Mouse (Mus musculus) kidney, embryonic 14.5 days (tissue): ENCODE results near the gene Zfp12. TPM values are rescaled to one million over a fixed set of nuclear protein-coding genes. Genes with fewer than 3 reads are reported as not detected.

Source experiments
- ATAC-seq: fragments of 200-750 bp; cut with Nextera tagmentation; 2 replicates; pipeline ENCODE4 v1.8.0; 2017; ENCODE audit warnings: moderate number of reproducible peaks, mild to moderate bottlenecking, moderate TSS enrichment, moderate library complexity; ENCODE audit not compliant: low FRiP score, low TSS enrichment
- H3K27ac ChIP-seq: fragments of 300-500 bp; sonication (generic); 2 replicates; pipeline ENCODE4 v1.5.1; 2014; ENCODE audit warnings: low read depth, mild to moderate bottlenecking, low read length, moderate library complexity, mixed read lengths
- H3K27me3 ChIP-seq: fragments of 300-500 bp; sonication (generic); 2 replicates; pipeline ENCODE4 v1.6.1; 2014; ENCODE audit warnings: mild to moderate bottlenecking, low read length; ENCODE audit not compliant: control insufficient read depth, insufficient read depth
- H3K36me3 ChIP-seq: fragments of 300-500 bp; sonication (generic); 2 replicates; pipeline ENCODE4 v1.6.1; 2014; ENCODE audit warnings: low read length, mixed read lengths; ENCODE audit not compliant: control insufficient read depth, insufficient read depth
- H3K4me1 ChIP-seq: fragments of 300-500 bp; sonication (generic); 2 replicates; pipeline ENCODE4 v1.6.1; 2014; ENCODE audit warnings: low read length, mixed read lengths; ENCODE audit not compliant: control insufficient read depth, insufficient read depth
- H3K4me2 ChIP-seq: fragments of 300-500 bp; sonication (generic); replicated peaks from 2 replicates; pipeline ENCODE4 v1.6.1; 2014; ENCODE audit warnings: low read depth, mild to moderate bottlenecking, low read length
- H3K4me3 ChIP-seq: fragments of 300-500 bp; sonication (generic); 2 replicates; pipeline ENCODE4 v1.5.1; 2014; ENCODE audit warnings: mild to moderate bottlenecking, low read length
- H3K9ac ChIP-seq: fragments of 300-500 bp; sonication (generic); 2 replicates; pipeline ENCODE4 v1.6.1; 2014; ENCODE audit warnings: low read depth, mild to moderate bottlenecking, low read length, moderate library complexity
- H3K9me3 ChIP-seq: fragments of 300-500 bp; sonication (generic); 2 replicates; pipeline ENCODE4 v1.6.1; 2016; ENCODE audit warnings: low read length; ENCODE audit not compliant: control insufficient read depth
- WGBS: fragments of 180-500 bp; shearing (Covaris S2); extraction: QIAGEN DNeasy Blood & Tissue Kit; methylation state at CpG from one replicate; pipeline ENCODE4 v1.1.7; 2014; 5-methylcytosine and 5-hydroxymethylcytosine counted together
- polyA plus RNA-seq: library from polyadenylated mRNA; unstranded; fragments of >200 nt; fragmentation: Nextera tagmentation; extraction: Ambion mirVana; gene quantifications from 2 replicates; pipeline ENCODE4 v1.2.1, GENCODE M21; 2014

The Zfp12 gene
- polyA plus RNA-seq, 1 experiment from 2014 or later, result 19.6 TPM

- Histone ChIP-seq H3K4me1 (peaks cover 6% of the 10 kb centered on the region), H3K27ac (no peak overlapping the region), H3K9ac (peak overlapping the region; percentile 93), H3K4me3 (peak overlapping the region; percentile 89), H3K9me3 (no peaks in the 10 kb centered on the region), H3K36me3 (no peaks in the 10 kb centered on the region), H3K4me2 (peak overlapping the region; percentile 89), H3K27me3 (no peaks in the 10 kb centered on the region)
- WGBS, result 3% methylated on average over 12 of the region's 12 CpGs
- no peak for ATAC-seq
Measured at GRCm38 (mm10) chr5:143270151-143270519, 35.2 kb downstream of the Zfp12 start.

GRCm38 (mm10) chr5:143271642-143272041, 36.7 kb downstream of the Zfp12 start:
- Histone ChIP-seq H3K36me3 (no peaks in the 10 kb centered on the region), H3K9ac (no peak overlapping the region), H3K9me3 (no peaks in the 10 kb centered on the region), H3K27ac (no peak overlapping the region), H3K27me3 (no peaks in the 10 kb centered on the region), H3K4me2 (no peak overlapping the region), H3K4me1 (peaks cover 6% of the 10 kb centered on the region), H3K4me3 (no peak overlapping the region)
- no peak for ATAC-seq
- 88% methylated on average over 6 of the region's 6 CpGs for WGBS

DNA sequence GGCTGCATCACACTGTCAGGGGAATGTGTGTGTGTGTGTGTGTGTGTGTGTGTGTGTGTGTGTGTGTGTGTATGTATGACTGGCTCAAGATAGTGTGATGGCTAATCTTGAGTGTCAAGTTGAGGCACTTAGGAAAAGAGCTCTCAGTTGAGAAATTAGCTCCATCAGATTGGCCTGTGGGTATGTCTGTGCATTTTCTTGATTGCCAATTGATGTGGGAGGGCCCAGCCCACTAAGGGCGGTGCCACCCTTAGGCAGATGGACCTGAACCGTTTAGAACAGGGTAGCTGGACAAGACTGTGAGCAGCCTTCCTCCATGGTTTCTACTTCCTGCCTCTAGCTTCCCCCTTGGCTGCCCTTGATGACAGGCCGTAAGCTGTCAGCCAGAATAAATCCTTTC, 37.1 kb downstream of the Zfp12 start:
- no peak for ATAC-seq
- no peak overlapping the region for H3K4me2 ChIP-seq
- 64% methylated on average over 3 of the region's 3 CpGs for WGBS
- H3K9me3 ChIP-seq, result no peaks in the 10 kb centered on the region
- H3K27me3 ChIP-seq, result no peaks in the 10 kb centered on the region
- no peak overlapping the region for H3K9ac ChIP-seq
- peaks cover 6% of the 10 kb centered on the region for H3K4me1 ChIP-seq
- H3K27ac ChIP-seq, result no peak overlapping the region
- no peaks in the 10 kb centered on the region for H3K36me3 ChIP-seq
- no peak overlapping the region for H3K4me3 ChIP-seq

GRCm38 (mm10) chr5:143272540-143273330, 37.8 kb downstream of the Zfp12 start:
- Histone ChIP-seq H3K27ac (no peak overlapping the region), H3K36me3 (no peaks in the 10 kb centered on the region), H3K4me2 (no peak overlapping the region), H3K4me1 (peaks cover 6% of the 10 kb centered on the region), H3K9me3 (no peaks in the 10 kb centered on the region), H3K9ac (no peak overlapping the region), H3K4me3 (no peak overlapping the region), H3K27me3 (no peaks in the 10 kb centered on the region)
- 93% methylated on average over 16 of the region's 16 CpGs for WGBS
- no peak for ATAC-seq

GRCm38 (mm10) chr5:143275761-143276160, 40.8 kb downstream of the Zfp12 start:
- 48% methylated on average over 5 of the region's 5 CpGs for WGBS
- no peak for ATAC-seq

DNA sequence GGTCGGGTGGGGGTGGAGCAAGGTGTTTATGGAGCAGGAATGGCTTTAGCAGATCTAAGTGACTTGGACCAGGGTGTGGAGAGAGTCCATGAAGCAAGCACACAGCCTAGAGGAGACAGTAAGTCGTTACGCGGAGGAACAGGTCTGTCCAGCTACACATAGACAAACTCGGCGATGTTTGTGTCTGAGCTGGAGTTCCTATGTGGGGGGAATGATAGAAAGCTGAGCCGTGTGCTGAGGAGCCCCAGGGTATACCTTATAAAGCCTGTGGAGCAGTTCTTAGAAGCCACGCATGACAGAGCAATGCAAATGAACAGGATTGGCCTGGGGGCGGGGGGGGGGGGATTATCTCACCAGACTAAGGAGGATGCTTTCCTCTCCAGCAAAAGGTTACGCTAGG, 44.3 kb downstream of the Zfp12 start:
- Histone ChIP-seq H3K9ac (no peak overlapping the region), H3K9me3 (no peaks in the 10 kb centered on the region), H3K4me2 (no peak overlapping the region), H3K4me1 (no peaks in the 10 kb centered on the region), H3K27me3 (no peaks in the 10 kb centered on the region; the same call in 1 of the 2 replicates), H3K4me3 (no peak overlapping the region), H3K27ac (no peak overlapping the region), H3K36me3 (no peaks in the 10 kb centered on the region)
- WGBS, result 45% methylated on average over 8 of the region's 10 CpGs
- 0 out of 2 replicates have a peak, but pooled peaks have one; percentile 28 for ATAC-seq

More at GRCm38 (mm10) chr5:143275761-143276160, 40.8 kb downstream of the Zfp12 start:
- Histone ChIP-seq H3K27me3 (no peaks in the 10 kb centered on the region; the same call in 1 of the 2 replicates), H3K9me3 (no peaks in the 10 kb centered on the region), H3K4me1 (no peaks in the 10 kb centered on the region), H3K27ac (no peak overlapping the region), H3K4me3 (no peak overlapping the region), H3K9ac (no peak overlapping the region), H3K4me2 (no peak overlapping the region), H3K36me3 (no peaks in the 10 kb centered on the region)

GRCm38 (mm10) chr5:143284762-143285161, 49.8 kb downstream of the Zfp12 start:
- Histone ChIP-seq H3K36me3 (no peaks in the 10 kb centered on the region), H3K4me1 (no peaks in the 10 kb centered on the region), H3K27me3 (peaks cover 42% of the 10 kb centered on the region), H3K4me3 (no peak overlapping the region), H3K27ac (no peak overlapping the region), H3K9ac (no peak overlapping the region), H3K9me3 (no peaks in the 10 kb centered on the region), H3K4me2 (no peak overlapping the region)
- no peak for ATAC-seq
- 57% methylated on average over 6 of the region's 6 CpGs for whole genome bisulfite sequencing

DNA sequence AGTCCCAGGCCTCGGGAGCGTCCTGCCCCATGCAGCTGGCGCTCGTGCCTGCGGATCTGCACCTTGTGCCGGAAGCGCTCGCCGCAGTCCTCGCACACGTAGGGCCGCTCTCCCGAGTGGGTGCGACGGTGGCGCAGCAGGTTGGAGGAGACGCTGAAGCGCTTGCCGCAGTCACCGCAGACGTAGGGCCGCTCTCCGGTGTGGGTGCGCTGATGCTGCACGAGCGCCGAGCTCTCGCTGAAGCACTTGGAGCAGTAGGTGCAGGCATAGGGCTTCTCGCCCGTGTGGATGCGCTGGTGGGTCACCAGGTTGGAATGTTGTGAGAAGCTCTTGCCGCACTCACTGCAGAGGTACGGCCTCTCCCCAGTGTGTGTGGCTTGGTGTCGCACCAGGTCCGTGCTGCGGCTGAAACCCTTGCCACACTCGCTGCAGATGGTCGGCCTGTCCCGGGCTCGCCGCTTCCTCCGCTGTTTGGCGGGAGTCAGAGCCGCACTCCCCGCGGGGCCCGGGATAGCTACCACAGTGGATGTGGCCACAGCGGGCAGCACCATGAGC, 52.9 kb downstream of the Zfp12 start:
- peak overlapping the region; percentile 35; the same call in 1 of the 2 replicates for H3K9ac ChIP-seq
- no peaks in the 10 kb centered on the region for H3K36me3 ChIP-seq
- WGBS, result 1% methylated on average over 47 of the region's 48 CpGs
- no peaks in the 10 kb centered on the region for H3K9me3 ChIP-seq
- peaks cover 58% of the 10 kb centered on the region for H3K27me3 ChIP-seq
- no peak overlapping the region for H3K27ac ChIP-seq
- H3K4me2 ChIP-seq, result peak overlapping the region; percentile 49
- peaks cover 5% of the 10 kb centered on the region; the same call in 1 of the 2 replicates for H3K4me1 ChIP-seq
- ATAC-seq, result peak; percentile 30; the same call in 1 of the 2 replicates
- peak overlapping the region; percentile 29 for H3K4me3 ChIP-seq

- Histone ChIP-seq H3K4me2 (peak overlapping the region; percentile 49), H3K4me3 (peak overlapping the region; percentile 29), H3K36me3 (no peaks in the 10 kb centered on the region), H3K27ac (no peak overlapping the region), H3K9ac (peak overlapping the region; percentile 35; the same call in 1 of the 2 replicates), H3K27me3 (peaks cover 64% of the 10 kb centered on the region), H3K4me1 (peaks cover 10% of the 10 kb centered on the region; the same call in 1 of the 2 replicates), H3K9me3 (no peaks in the 10 kb centered on the region)
- no peak for ATAC-seq
- 9% methylated on average over 9 of the region's 9 CpGs for WGBS
Measured at GRCm38 (mm10) chr5:143288378-143288911, 53.5 kb downstream of the Zfp12 start.
